Mouse (Mus musculus) ES-E14 (cell line): ENCODE measurements around the gene Lmntd1. TPM values are rescaled to one million over a fixed set of nuclear protein-coding genes. Genes with fewer than 3 reads are reported as not detected.

Source experiments
- DNase-seq: peaks from one replicate; pipeline ENCODE4 v3.0.0-alpha.2; 2013; ENCODE audit warnings: low read depth, low spot score
- H3K27ac ChIP-seq: 2 replicates; pipeline ENCODE4 v1.5.1; 2012; ENCODE audit warnings: low read depth, mild to moderate bottlenecking, low read length, moderate library complexity, mixed read lengths; ENCODE audit not compliant: poor library complexity, insufficient read depth, severe bottlenecking
- H3K36me3 ChIP-seq: 2 replicates; pipeline ENCODE4 v1.6.1; 2012; ENCODE audit warnings: mild to moderate bottlenecking, low read length, moderate library complexity, mixed read lengths; ENCODE audit not compliant: control insufficient read depth, poor library complexity, insufficient read depth, severe bottlenecking
- H3K4me1 ChIP-seq, 2 experiments: fragments of 150-350 bp in 1 of 2; sonication (generic) in 1 of 2; 2 replicates each; pipeline ENCODE4 v1.6.1; 2012; ENCODE audit warnings: low read length in 2 of 2, mild to moderate bottlenecking in 1 of 2, mixed read lengths in 1 of 2; ENCODE audit not compliant: control insufficient read depth in 2 of 2, insufficient read depth in 2 of 2, poor library complexity in 1 of 2
- H3K4me3 ChIP-seq, 2 experiments: fragments of 150-350 bp in 1 of 2; sonication (generic) in 1 of 2; 2 replicates each; pipeline ENCODE4 v1.5.1; 2012; ENCODE audit warnings: low read length in 2 of 2, low read depth in 1 of 2, mild to moderate bottlenecking in 1 of 2, mixed read lengths in 1 of 2; ENCODE audit not compliant: insufficient read depth in 1 of 2, poor library complexity in 1 of 2, severe bottlenecking in 1 of 2
- H3K9ac ChIP-seq: 2 replicates; pipeline ENCODE4 v1.6.1; 2012; ENCODE audit warnings: low read depth, mild to moderate bottlenecking, low read length, mixed read lengths; ENCODE audit not compliant: poor library complexity, insufficient read depth, severe bottlenecking
- H3K9me3 ChIP-seq: fragments of 150-350 bp; sonication (generic); 2 replicates; pipeline ENCODE4 v1.6.1; 2012; ENCODE audit warnings: low read depth, mild to moderate bottlenecking, low read length; ENCODE audit not compliant: control insufficient read depth, insufficient read depth
- CHD2 ChIP-seq: IDR thresholded peaks from 2 replicates; pipeline ENCODE4 v1.6.1; 2014; ENCODE audit warnings: mild to moderate bottlenecking, low read depth, low read length, inconsistent platforms
- HCFC1 ChIP-seq: IDR thresholded peaks from 2 replicates; pipeline ENCODE4 v1.6.1; 2012; ENCODE audit warnings: low read length, inconsistent platforms, borderline replicate concordance; ENCODE audit not compliant: insufficient read depth
- MAFK ChIP-seq: IDR thresholded peaks from 2 replicates; pipeline ENCODE4 v1.6.1; 2014; ENCODE audit warnings: mild to moderate bottlenecking, low read depth, low read length, inconsistent platforms; ENCODE audit not compliant: insufficient read depth
- ZC3H11A ChIP-seq: IDR thresholded peaks from 2 replicates; pipeline ENCODE4 v1.6.1; 2012; ENCODE audit warnings: low read depth, mild to moderate bottlenecking, inconsistent platforms, low read length, borderline replicate concordance
- ZNF384 ChIP-seq: IDR thresholded peaks from 2 replicates; pipeline ENCODE4 v1.6.1; 2012; ENCODE audit warnings: low read depth, low read length, inconsistent platforms
- in situ Hi-C, 2 experiments: fragments of 600-800 bp; cut with MboI; formaldehyde crosslinking; loops; one replicate each; pipeline ENCODE4 v1.15.1; 2025; ENCODE audit warnings: low sequenced_read_pairs in 2 of 2, inconsistent platforms in 1 of 2; ENCODE audit not compliant: unreplicated experiment in 2 of 2
- total RNA-seq: library from RNA; depleted of rRNA; stranded (reverse); fragments of 300-350 nt; gene quantifications from 2 replicates; pipeline ENCODE4 v1.2.3, GENCODE M21; 2012

The Lmntd1 gene
- total RNA-seq, 1 experiment, result not detected

GRCm38 (mm10) chr6:145477367-145477905, 136.7 kb downstream of the Lmntd1 start:
- H3K27ac ChIP-seq, result no peak overlapping the region
- in situ Hi-C loops, result no loop called here

GRCm38 (mm10) chr6:145471638-145472247, 142.4 kb downstream of the Lmntd1 start:
- TF ChIP-seq ZNF384 (no peak), HCFC1 (no peak), MAFK (no peak), ZC3H11A (no peak), CHD2 (no peak)
- no peak overlapping the region for H3K9ac ChIP-seq
- H3K9me3 ChIP-seq, result no peaks in the 10 kb centered on the region
- H3K36me3 ChIP-seq, result no peaks in the 10 kb centered on the region
- in situ Hi-C loops, result no loop called here
- H3K4me1 ChIP-seq, result no peaks in the 10 kb centered on the region
- no peak overlapping the region for H3K27ac ChIP-seq
- DNase-seq, result no peak
- no peak overlapping the region for H3K4me3 ChIP-seq

More at GRCm38 (mm10) chr6:145477367-145477905, 136.7 kb downstream of the Lmntd1 start:
- H3K4me3 ChIP-seq, result no peak overlapping the region
- no peak for DNase-seq
- no peaks in the 10 kb centered on the region; a peak in 1 of 4 replicates for H3K4me1 ChIP-seq
- H3K9ac ChIP-seq, result no peak overlapping the region
- H3K36me3 ChIP-seq, result no peaks in the 10 kb centered on the region
- TF ChIP-seq CHD2 (no peak), ZC3H11A (no peak), HCFC1 (no peak), MAFK (no peak), ZNF384 (no peak)
- no peaks in the 10 kb centered on the region for H3K9me3 ChIP-seq

- Histone ChIP-seq H3K9me3 (no peaks in the 10 kb centered on the region), H3K36me3 (no peaks in the 10 kb centered on the region), H3K4me1 (no peaks in the 10 kb centered on the region), H3K9ac (no peak overlapping the region), H3K4me3 (no peak overlapping the region), H3K27ac (no peak overlapping the region)
- no peak for DNase-seq
- TF ChIP-seq ZC3H11A, result no peak
- no peak for TF ChIP-seq HCFC1
- no peak for TF ChIP-seq MAFK
- no peak for TF ChIP-seq CHD2
- in situ Hi-C loops, result no loop called here
These were observed 144.7 kb downstream of the Lmntd1 start for GRCm38 (mm10) chr6:145469260-145469943.

- Histone ChIP-seq H3K27ac (no peak overlapping the region), H3K4me1 (no peaks in the 10 kb centered on the region), H3K4me3 (no peak overlapping the region), H3K9ac (no peak overlapping the region), H3K36me3 (no peaks in the 10 kb centered on the region), H3K9me3 (no peaks in the 10 kb centered on the region)
- in situ Hi-C loops, result no loop called here
- no peak for TF ChIP-seq ZNF384
- TF ChIP-seq HCFC1, result no peak
- TF ChIP-seq CHD2, result no peak
- no peak for TF ChIP-seq ZC3H11A
- no peak for TF ChIP-seq MAFK
- no peak for DNase-seq
These were observed 150.1 kb downstream of the Lmntd1 start for GRCm38 (mm10) chr6:145464027-145464426.
